Mouse (Mus musculus): ENCODE results near the gene Irs1. TPM values are rescaled to one million over a fixed set of nuclear protein-coding genes. Genes with fewer than 3 reads are reported as not detected.
A peak's percentile ranks its signal among the peaks of the same experiment; 100 is the strongest.

Gene Irs1
- total and polyA plus RNA-seq, 3 experiments = 10.5 to 50.0 (median 39.9) TPM

GRCm38 (mm10) chr1:82200636-82201035 is 90.6 kb downstream of the Irs1 start:
- H3K4me3 ChIP-seq = peak overlapping the region; percentile 9; the same call in 1 of the 2 replicates
- H3K27me3 ChIP-seq (ENCODE audit: control insufficient read depth, insufficient read depth, low read length) = no peaks in the 10 kb centered on the region
- DNase-seq = peak; percentile 38 to 53
- peaks cover 3% of the 10 kb centered on the region for H3K36me3 ChIP-seq (ENCODE audit: control insufficient read depth, insufficient read depth, low read length)
- H3K27ac ChIP-seq = peak overlapping the region; percentile 75
- WGBS = 22% methylated on average over 7 of the region's 7 CpGs
- intact Hi-C loops (cut with DNase I) = loop anchor here (2.0 to 10.0 kb wide), 3 partner anchors 42 to 506 kb away; no protein-coding TSS in a partner anchor
- H3K9ac ChIP-seq (ENCODE audit: low read depth, low read length) = no peak overlapping the region
- peaks cover 1% of the 10 kb centered on the region; the same call in 1 of the 2 replicates for H3K4me1 ChIP-seq (ENCODE audit: control insufficient read depth, insufficient read depth, low read length)
- H3K79me2 ChIP-seq (replicated peaks; ENCODE audit: control insufficient read depth, insufficient read depth, low read length) = no peaks in the 10 kb centered on the region
- no peak for TF ChIP-seq EP300 (IDR thresholded peaks at IDR 0.05; ENCODE audit: insufficient read depth, low read depth, low read length)
- TF ChIP-seq CTCF (IDR thresholded peaks at IDR 0.05) = no peak
- TF ChIP-seq POLR2A (IDR thresholded peaks at IDR 0.05; ENCODE audit: insufficient read depth, low read depth, low read length) = no peak

DNA sequence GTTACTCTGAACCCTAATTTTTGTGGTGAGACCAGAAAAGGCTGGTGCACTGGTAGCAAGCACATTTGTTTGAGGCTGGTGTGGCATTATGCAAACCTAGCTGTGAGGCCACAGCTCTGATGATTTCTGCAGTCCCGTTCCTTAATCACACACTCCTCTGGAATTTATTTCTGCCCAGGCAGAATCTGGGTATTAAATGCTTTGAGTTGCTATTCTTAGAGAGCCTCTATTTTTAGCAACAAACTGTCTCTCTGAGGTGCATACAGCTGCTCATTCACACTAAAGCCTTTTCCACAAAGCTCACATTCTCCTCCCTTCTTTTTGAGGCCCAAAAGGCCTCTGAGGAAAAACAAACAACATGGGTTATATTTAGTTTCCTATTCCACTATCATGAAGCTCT is 91.3 kb downstream of the Irs1 start:
- H3K36me3 ChIP-seq (ENCODE audit: control insufficient read depth, insufficient read depth, low read length) = peaks cover 3% of the 10 kb centered on the region
- H3K79me2 ChIP-seq (replicated peaks; ENCODE audit: control insufficient read depth, insufficient read depth, low read length) = no peaks in the 10 kb centered on the region
- H3K9ac ChIP-seq (ENCODE audit: low read depth, low read length) = no peak overlapping the region; the same call in 1 of the 2 replicates
- no peaks in the 10 kb centered on the region for H3K27me3 ChIP-seq (ENCODE audit: control insufficient read depth, insufficient read depth, low read length)
- no peak overlapping the region for H3K4me3 ChIP-seq
- H3K4me1 ChIP-seq (ENCODE audit: control insufficient read depth, insufficient read depth, low read length) = peaks cover 1% of the 10 kb centered on the region; the same call in 1 of the 2 replicates
- intact Hi-C loops (cut with DNase I) = loop anchor here (2.0 to 10.0 kb wide), 5 partner anchors 42 to 505 kb away; no protein-coding TSS in a partner anchor
- no peak for DNase-seq
- TF ChIP-seq CTCF (IDR thresholded peaks at IDR 0.05) (no peak), EP300 (IDR thresholded peaks at IDR 0.05; ENCODE audit: insufficient read depth, low read depth, low read length) (no peak), POLR2A (IDR thresholded peaks at IDR 0.05; ENCODE audit: insufficient read depth, low read depth, low read length) (no peak)
- H3K27ac ChIP-seq = peak overlapping the region; percentile 75
- 7% methylated on average over 1 of the region's 1 CpGs for WGBS

- intact Hi-C loops (cut with DNase I) = loop anchor here (10.0 kb wide), 2 partner anchors 177 to 243 kb away; no protein-coding TSS in a partner anchor
- Histone ChIP-seq H3K4me3 (no peak overlapping the region), H3K36me3 (ENCODE audit: control insufficient read depth, insufficient read depth, low read length) (no peaks in the 10 kb centered on the region), H3K27ac (no peak overlapping the region), H3K27me3 (ENCODE audit: control insufficient read depth, insufficient read depth, low read length) (no peaks in the 10 kb centered on the region), H3K79me2 (replicated peaks; ENCODE audit: control insufficient read depth, insufficient read depth, low read length) (no peaks in the 10 kb centered on the region), H3K4me1 (ENCODE audit: control insufficient read depth, insufficient read depth, low read length) (no peaks in the 10 kb centered on the region), H3K9ac (ENCODE audit: low read depth, low read length) (no peak overlapping the region)
- 45% methylated on average over 3 of the region's 3 CpGs for WGBS
- DNase-seq = no peak
- TF ChIP-seq POLR2A (IDR thresholded peaks at IDR 0.05; ENCODE audit: insufficient read depth, low read depth, low read length) (no peak), CTCF (IDR thresholded peaks at IDR 0.05) (no peak), EP300 (IDR thresholded peaks at IDR 0.05; ENCODE audit: insufficient read depth, low read depth, low read length) (no peak)
Observed at GRCm38 (mm10) chr1:82191579-82191978, 99.6 kb downstream of the Irs1 start.

DNA sequence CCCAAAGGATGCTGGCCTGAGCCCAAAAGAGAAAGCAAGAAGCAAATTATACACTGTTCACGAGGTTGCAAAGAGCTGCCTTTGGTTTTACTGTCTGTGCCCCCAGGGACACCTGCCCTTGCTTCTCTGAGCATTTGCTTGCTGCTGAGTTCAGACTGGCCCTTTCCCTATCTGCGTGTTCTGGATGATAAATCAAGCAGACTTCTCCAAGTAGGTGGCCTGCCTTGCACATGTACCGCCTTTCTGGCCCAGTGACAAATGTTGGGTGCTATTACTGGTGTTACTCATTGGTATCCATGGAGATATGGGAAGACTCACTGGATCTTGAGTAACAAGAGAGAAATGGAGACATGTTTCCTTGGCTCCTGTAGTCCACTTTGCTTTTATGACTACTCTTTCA is 101.7 kb downstream of the Irs1 start:
- no peaks in the 10 kb centered on the region for H3K27me3 ChIP-seq (ENCODE audit: control insufficient read depth, insufficient read depth, low read length)
- no peak overlapping the region for H3K9ac ChIP-seq (ENCODE audit: low read depth, low read length)
- H3K79me2 ChIP-seq (replicated peaks; ENCODE audit: control insufficient read depth, insufficient read depth, low read length) = no peaks in the 10 kb centered on the region
- no peak for TF ChIP-seq EP300 (IDR thresholded peaks at IDR 0.05; ENCODE audit: insufficient read depth, low read depth, low read length)
- no peak for TF ChIP-seq CTCF (IDR thresholded peaks at IDR 0.05)
- no peak for TF ChIP-seq POLR2A (IDR thresholded peaks at IDR 0.05; ENCODE audit: insufficient read depth, low read depth, low read length)
- H3K4me1 ChIP-seq (ENCODE audit: control insufficient read depth, insufficient read depth, low read length) = no peaks in the 10 kb centered on the region
- intact Hi-C loops (cut with DNase I) = no loop called here
- H3K27ac ChIP-seq = no peak overlapping the region
- WGBS = 40% methylated on average over 3 of the region's 3 CpGs
- no peak overlapping the region for H3K4me3 ChIP-seq
- H3K36me3 ChIP-seq (ENCODE audit: control insufficient read depth, insufficient read depth, low read length) = no peaks in the 10 kb centered on the region
- peak; percentile 25 to 53 for DNase-seq

DNA sequence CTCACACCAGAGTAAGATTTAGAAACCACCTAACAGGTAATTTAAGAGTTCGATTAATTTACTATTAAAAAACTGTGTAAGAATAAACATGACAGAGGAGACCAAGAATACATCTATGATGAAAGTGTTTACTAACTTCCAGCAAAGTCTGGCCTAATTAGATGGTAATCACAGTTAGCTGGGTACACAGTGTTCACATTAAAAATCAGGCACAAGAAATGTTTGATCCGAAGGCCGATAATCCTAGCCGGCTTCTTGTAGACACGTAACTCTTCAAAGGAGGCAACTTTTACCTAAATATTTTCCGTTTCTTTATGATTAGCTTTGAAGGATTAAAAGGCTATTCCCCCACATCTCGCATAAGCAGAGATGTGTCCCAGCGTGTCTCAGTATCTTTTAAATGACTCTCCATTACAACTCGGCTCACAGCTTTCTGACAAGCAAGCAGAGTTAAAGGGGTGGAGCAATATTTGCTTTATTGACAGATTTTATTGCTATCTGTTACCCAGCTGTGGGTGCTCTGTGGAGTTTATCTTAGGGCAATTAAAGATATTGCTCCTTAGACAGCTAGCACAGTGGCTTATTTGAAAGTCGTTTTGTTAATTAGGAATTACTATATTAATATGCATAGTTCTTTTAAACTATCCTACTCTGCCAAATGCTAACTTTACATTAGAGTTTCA is 102.5 kb downstream of the Irs1 start:
- Histone ChIP-seq H3K27me3 (ENCODE audit: control insufficient read depth, insufficient read depth, low read length) (no peaks in the 10 kb centered on the region), H3K4me3 (no peak overlapping the region), H3K4me1 (ENCODE audit: control insufficient read depth, insufficient read depth, low read length) (no peaks in the 10 kb centered on the region; the same call in none of the 2 replicates), H3K36me3 (ENCODE audit: control insufficient read depth, insufficient read depth, low read length) (peaks cover under 1% of the 10 kb centered on the region; the same call in 1 of the 2 replicates), H3K79me2 (replicated peaks; ENCODE audit: control insufficient read depth, insufficient read depth, low read length) (no peaks in the 10 kb centered on the region), H3K9ac (ENCODE audit: low read depth, low read length) (no peak overlapping the region), H3K27ac (no peak overlapping the region)
- no peak for DNase-seq
- intact Hi-C loops (cut with DNase I) = no loop called here
- TF ChIP-seq POLR2A (IDR thresholded peaks at IDR 0.05; ENCODE audit: insufficient read depth, low read depth, low read length) (no peak), EP300 (IDR thresholded peaks at IDR 0.05; ENCODE audit: insufficient read depth, low read depth, low read length) (no peak), CTCF (IDR thresholded peaks at IDR 0.05) (no peak)
- WGBS = 84% methylated on average over 10 of the region's 10 CpGs

DNA sequence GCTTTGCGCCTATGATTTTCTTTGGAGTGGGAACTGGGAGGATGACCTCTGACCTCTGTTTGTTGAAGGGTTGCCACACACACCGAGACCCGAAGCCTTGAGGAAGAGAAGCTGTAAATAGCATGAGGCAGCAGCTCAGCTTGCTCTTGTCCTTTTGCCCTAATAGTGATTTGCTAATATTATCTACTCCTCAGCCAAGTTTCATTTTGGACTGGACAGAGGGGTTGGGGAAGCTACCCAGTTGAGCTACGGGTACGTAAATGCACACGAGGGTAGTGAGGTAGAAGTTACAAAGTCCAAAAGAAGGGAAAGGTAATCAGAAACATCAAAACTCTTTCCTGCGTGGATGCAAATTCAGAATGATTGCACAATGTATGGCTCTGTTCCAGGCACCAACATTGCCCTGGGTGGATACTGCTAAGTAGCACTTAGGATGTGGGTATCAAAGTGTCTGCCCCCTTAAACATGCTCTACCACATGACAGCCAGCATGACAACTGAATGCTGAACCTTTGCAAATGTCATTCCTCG is 107.2 kb downstream of the Irs1 start:
- H3K27ac ChIP-seq = peak overlapping the region; percentile 51; the same call in 1 of the 2 replicates
- no peak overlapping the region for H3K4me3 ChIP-seq
- H3K79me2 ChIP-seq (replicated peaks; ENCODE audit: control insufficient read depth, insufficient read depth, low read length) = no peaks in the 10 kb centered on the region
- TF ChIP-seq CTCF (IDR thresholded peaks at IDR 0.05) (no peak), POLR2A (IDR thresholded peaks at IDR 0.05; ENCODE audit: insufficient read depth, low read depth, low read length) (no peak), EP300 (IDR thresholded peaks at IDR 0.05; ENCODE audit: insufficient read depth, low read depth, low read length) (no peak)
- H3K27me3 ChIP-seq (ENCODE audit: control insufficient read depth, insufficient read depth, low read length) = no peaks in the 10 kb centered on the region
- peak in 1 of 2 experiments; percentile 21 for DNase-seq
- H3K36me3 ChIP-seq (ENCODE audit: control insufficient read depth, insufficient read depth, low read length) = peaks cover 2% of the 10 kb centered on the region; the same call in 1 of the 2 replicates
- WGBS = 56% methylated on average over 8 of the region's 8 CpGs
- no peak overlapping the region for H3K9ac ChIP-seq (ENCODE audit: low read depth, low read length)
- H3K4me1 ChIP-seq (ENCODE audit: control insufficient read depth, insufficient read depth, low read length) = no peaks in the 10 kb centered on the region; the same call in none of the 2 replicates
- intact Hi-C loops (cut with DNase I) = no loop called here

Other genes with a start within 250 kb of the Irs1 start
- not detected for gene Gm9747, start 58.3 kb downstream of the Irs1 start, total RNA-seq (2021)
- 0.04 TPM in 1 of 2 replicates, not detected in the other for gene Gm9747, start 58.3 kb downstream of the Irs1 start, polyA plus RNA-seq (2012; rRNA removed)
- gene Rhbdd1, start 25.0 kb upstream of the Irs1 start, total RNA-seq (2021) = 10 to 100 TPM; 11.2 to 11.3 TPM
- gene Rhbdd1, start 25.0 kb upstream of the Irs1 start, polyA plus RNA-seq (2012; rRNA removed) = 10.7 and 14.0 TPM in 2 replicates